In genomic region chr2:70369421-70369820, GRCm38 (mm10) we compare ENCODE assay signal across 17 mouse cellular contexts.
"Had no signal": no experiment of that assay in that cellular context is flagged by ENCODE, and none has a peak within 500 bp of the region (broad histone marks: within the 10 kb centered on the region; RNA-seq: fewer than 3 reads in every experiment).

No protein-coding gene starts in this region.

- H3K4me1 ChIP-seq: limb, embryonic 12.5 days; liver, embryonic 13.5 days; lung, embryonic 15.5 days; megakaryocyte, embryonic 14.5 days; midbrain, embryonic 15.5 days; neural tube, embryonic 12.5 days; stomach, embryonic 15.5 days had no signal

- H3K27ac ChIP-seq: layer of hippocampus, adult 2 months; limb, embryonic 12.5 days; liver, embryonic 13.5 days; lung, embryonic 15.5 days; macrophage; midbrain, embryonic 15.5 days; neural tube, embryonic 12.5 days; stomach, embryonic 15.5 days had no signal

- DNase-seq: kidney, postnatal 10 days; kidney, postnatal 4 days; liver; liver, embryonic 13.5 days; liver, postnatal 0 days; lung, postnatal 14 days; right cerebral cortex, postnatal 14 days; thymus, adult 2 months; thymus, postnatal 25 days had no signal

- H3K4me3 ChIP-seq: layer of hippocampus, adult 2 months; limb, embryonic 12.5 days; liver, embryonic 13.5 days; lung, embryonic 15.5 days; megakaryocyte, embryonic 14.5 days; midbrain, embryonic 15.5 days; neural tube, embryonic 12.5 days; stomach, embryonic 15.5 days had no signal

- H3K27me3 ChIP-seq: limb, embryonic 12.5 days; liver, embryonic 13.5 days; lung, embryonic 15.5 days; megakaryocyte, embryonic 14.5 days; midbrain, embryonic 15.5 days; neural tube, embryonic 12.5 days; stomach, embryonic 15.5 days had no signal
